Mouse (Mus musculus) adrenal gland, postnatal 10 days (tissue): ENCODE data around the gene Tpbgl. TPM values are rescaled to one million over a fixed set of nuclear protein-coding genes. Genes with fewer than 3 reads are reported as not detected.

Experiments used
- DNase-seq: peaks from one replicate; pipeline ENCODE4 v3.0.0; 2021; ENCODE audit warnings: mixed read lengths
- total RNA-seq, 2 experiments: library from RNA; stranded (reverse); gene quantifications; 2 replicates each; pipeline ENCODE4 v1.2.3; 2021

Tpbgl gene
- total RNA-seq, 2 experiments from 2014 or later: 13.9 to 14.6 TPM

DNA sequence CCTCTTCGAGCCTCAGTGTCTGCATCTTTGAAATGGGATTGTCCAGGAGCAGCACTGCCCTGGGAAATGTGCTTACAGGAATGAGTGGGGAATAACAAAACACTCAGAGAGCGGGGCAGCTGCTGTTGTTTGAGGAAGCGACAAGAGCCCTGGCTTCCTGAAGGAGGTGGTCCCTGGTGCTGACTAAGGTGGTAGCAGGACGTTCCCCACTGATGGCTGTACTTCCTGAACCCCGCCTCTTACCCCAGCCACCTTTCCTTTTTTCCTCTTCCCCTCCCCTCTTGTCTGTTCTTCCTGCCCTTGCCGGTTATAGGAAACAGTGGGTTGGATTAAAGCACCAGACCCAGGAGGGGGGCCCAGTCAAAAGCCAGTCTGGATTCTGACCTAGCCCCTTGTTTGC lies 46.7 kb downstream of the Tpbgl start:
- DNase-seq: no peak

DNA sequence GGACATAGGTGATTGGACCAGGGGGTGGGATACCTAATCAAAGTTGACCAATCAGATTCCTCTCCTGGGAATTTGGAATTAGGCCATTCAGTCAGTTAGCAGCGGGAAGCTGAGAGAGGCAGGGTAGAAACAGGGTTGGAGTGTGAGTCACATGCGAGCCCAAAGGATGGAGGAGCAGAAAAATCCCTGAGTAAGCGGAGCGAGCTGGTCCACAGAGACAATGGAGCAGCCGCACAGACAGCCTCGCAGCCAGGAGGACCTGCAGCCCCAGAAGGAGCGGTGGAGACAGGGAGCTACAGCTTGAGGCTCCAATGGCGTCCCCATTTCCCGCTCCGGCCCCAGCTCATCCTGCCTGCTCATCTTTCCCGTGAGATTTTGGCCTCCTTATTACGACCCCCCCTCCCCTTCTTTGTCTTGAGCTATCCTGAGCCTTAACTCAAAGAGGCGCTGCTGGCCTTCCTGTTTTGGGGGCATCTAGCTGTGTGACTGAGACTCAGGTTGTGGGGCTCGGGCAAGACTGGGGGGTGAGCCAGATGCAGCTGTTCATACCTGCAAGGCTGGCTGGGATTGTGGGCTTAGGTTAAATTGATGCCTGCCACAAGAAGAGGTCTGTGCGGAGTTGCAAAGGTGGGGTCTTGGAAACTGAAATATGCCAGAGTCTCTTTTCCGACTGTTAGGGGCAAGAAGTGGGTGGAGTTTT lies 47.3 kb downstream of the Tpbgl start:
- DNase-seq: no peak

DNA sequence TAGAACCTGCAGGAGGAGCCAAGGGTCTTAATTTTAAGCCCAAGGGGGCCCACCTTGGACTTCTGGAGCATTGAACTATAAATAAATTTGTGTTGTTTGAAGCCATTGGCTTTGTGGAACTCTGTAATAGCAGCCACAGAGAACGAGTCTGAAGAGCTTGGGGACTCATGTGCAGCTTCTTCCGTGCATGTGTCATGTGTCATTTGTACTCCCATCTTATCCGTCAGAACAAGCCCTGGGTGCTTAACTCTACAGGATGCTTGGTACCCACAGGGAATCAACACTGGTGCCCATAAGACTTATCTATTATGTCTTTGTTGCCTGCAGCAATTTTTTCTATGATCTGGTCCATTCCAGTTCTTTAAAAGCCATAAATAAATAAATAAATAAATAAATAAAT lies 48.7 kb downstream of the Tpbgl start:
- DNase-seq: no peak

Other genes with a start within 250 kb of the Tpbgl start
- 10 to 100 TPM; 11.5 to 16.6 TPM for gene Gdpd5, start 245.7 kb downstream of the Tpbgl start, total RNA-seq
- gene Klhl35, start 161.1 kb downstream of the Tpbgl start, total RNA-seq: 1 to 10 TPM in 1 of 2 experiments, under 1 TPM in 1; 0.99 to 1.2 TPM
- 100 to 1,000 TPM; 554 to 575 TPM for gene Rps3, start 143.4 kb downstream of the Tpbgl start, total RNA-seq
- gene Arrb1, start 91.6 kb downstream of the Tpbgl start, total RNA-seq: 10 to 100 TPM; 46.2 to 56.8 TPM
- 10 to 100 TPM; 17.5 to 17.6 TPM for gene Slco2b1, start 84.2 kb upstream of the Tpbgl start, total RNA-seq
- gene Olfr520, start 103.2 kb upstream of the Tpbgl start, total RNA-seq: not detected
- gene Olfr521, start 136.4 kb upstream of the Tpbgl start, total RNA-seq: not detected
- gene Neu3, start 201.3 kb upstream of the Tpbgl start, total RNA-seq: 1 to 10 TPM; 3.0 to 3.7 TPM
- gene Xrra1, start 232.0 kb upstream of the Tpbgl start, total RNA-seq: 1 to 10 TPM; 2.5 to 2.6 TPM
- gene Spcs2, start 236.4 kb upstream of the Tpbgl start, total RNA-seq: 100 to 1,000 TPM; 118 to 135 TPM